Mouse (Mus musculus) myocyte (in vitro differentiated cells): Measurements from ENCODE around the gene Galnt15. TPM values are rescaled to one million over a fixed set of nuclear protein-coding genes. Genes with fewer than 3 reads are reported as not detected.

ENCODE experiments used
- H3K27me3 ChIP-seq: one replicate; pipeline ENCODE4 v1.6.1; 2011; ENCODE audit not compliant: control insufficient read depth, insufficient read depth, insufficient read length
- H3K36me3 ChIP-seq: one replicate; pipeline ENCODE4 v1.6.1; 2011; ENCODE audit not compliant: control insufficient read depth, insufficient read depth
- H3K4me2 ChIP-seq: one replicate; pipeline ENCODE4 v1.6.1; 2011; ENCODE audit warnings: low read depth, control low read depth
- H3K4me3 ChIP-seq: one replicate; pipeline ENCODE4 v1.5.1; 2011; ENCODE audit warnings: mild to moderate bottlenecking, control low read depth, moderate library complexity
- H3K79me2 ChIP-seq: one replicate; pipeline ENCODE4 v1.6.1; 2011; ENCODE audit not compliant: control insufficient read depth, insufficient read depth
- H3ac ChIP-seq: one replicate; pipeline ENCODE4 v1.6.1; 2011; ENCODE audit not compliant: control insufficient read depth, insufficient read length
- CEBPB ChIP-seq: IDR thresholded peaks from 2 replicates; pipeline ENCODE4 v1.6.1; 2011; ENCODE audit warnings: mild to moderate bottlenecking, moderate library complexity; ENCODE audit not compliant: poor library complexity, insufficient read depth, severe bottlenecking
- E2F4 ChIP-seq: IDR thresholded peaks from one replicate; pipeline ENCODE4 v1.6.1; 2011; ENCODE audit warnings: mild to moderate bottlenecking, control low read depth, moderate library complexity; ENCODE audit not compliant: insufficient read depth
- MAX ChIP-seq: IDR thresholded peaks from one replicate; pipeline ENCODE4 v1.6.1; 2011; ENCODE audit warnings: low read depth, mild to moderate bottlenecking, control low read depth
- MYOD1 ChIP-seq, 3 experiments: IDR thresholded peaks; one replicate each; pipeline ENCODE4 v1.6.1; 2011; ENCODE audit warnings: control low read depth in 2 of 3, low read depth in 2 of 3, mild to moderate bottlenecking in 2 of 3, moderate library complexity in 1 of 3; ENCODE audit not compliant: insufficient read length in 2 of 3, control insufficient read depth in 1 of 3
- MYOG ChIP-seq, 3 experiments: IDR thresholded peaks; one replicate each; pipeline ENCODE4 v1.6.1; 2011; ENCODE audit warnings: control low read depth in 2 of 3, low read depth in 2 of 3, mild to moderate bottlenecking in 2 of 3; ENCODE audit not compliant: insufficient read length in 2 of 3, control insufficient read depth in 1 of 3, insufficient read depth in 1 of 3
- POLR2A ChIP-seq: IDR thresholded peaks from one replicate; pipeline ENCODE4 v1.6.1; 2011; ENCODE audit warnings: low read depth, mild to moderate bottlenecking, control low read depth, moderate library complexity; ENCODE audit not compliant: insufficient read length
- POLR2AphosphoS2 ChIP-seq: IDR thresholded peaks from one replicate; pipeline ENCODE4 v1.6.1; 2011; ENCODE audit warnings: low read depth, control low read depth; ENCODE audit not compliant: insufficient read length
- REST ChIP-seq: IDR thresholded peaks from one replicate; pipeline ENCODE4 v1.6.1; 2011; ENCODE audit warnings: mild to moderate bottlenecking, control low read depth, moderate library complexity; ENCODE audit not compliant: insufficient read depth, insufficient read length
- SRF ChIP-seq: IDR thresholded peaks from one replicate; pipeline ENCODE4 v1.6.1; 2011; ENCODE audit warnings: low read depth; ENCODE audit not compliant: control insufficient read depth, insufficient read length
- TCF12 ChIP-seq: IDR thresholded peaks from one replicate; pipeline ENCODE4 v1.6.1; 2011; ENCODE audit warnings: mild to moderate bottlenecking, control low read depth; ENCODE audit not compliant: poor library complexity, insufficient read depth, severe bottlenecking
- TCF3 ChIP-seq: IDR thresholded peaks from one replicate; pipeline ENCODE4 v1.6.1; 2011; ENCODE audit warnings: low read depth, control low read depth; ENCODE audit not compliant: insufficient read length
- USF1 ChIP-seq: IDR thresholded peaks from one replicate; pipeline ENCODE4 v1.6.1; 2011; ENCODE audit warnings: low read depth, mild to moderate bottlenecking, control low read depth, moderate library complexity
- polyA plus RNA-seq: library from polyadenylated mRNA; unstranded; fragments of >200 nt; fragmentation: generic; extraction: Trizol; gene quantifications from one replicate; pipeline ENCODE4 v1.2.1, GENCODE M21; 2012; ENCODE audit warnings: missing spikeins

The Galnt15 gene
- polyA plus RNA-seq, 1 experiment = not detected

DNA sequence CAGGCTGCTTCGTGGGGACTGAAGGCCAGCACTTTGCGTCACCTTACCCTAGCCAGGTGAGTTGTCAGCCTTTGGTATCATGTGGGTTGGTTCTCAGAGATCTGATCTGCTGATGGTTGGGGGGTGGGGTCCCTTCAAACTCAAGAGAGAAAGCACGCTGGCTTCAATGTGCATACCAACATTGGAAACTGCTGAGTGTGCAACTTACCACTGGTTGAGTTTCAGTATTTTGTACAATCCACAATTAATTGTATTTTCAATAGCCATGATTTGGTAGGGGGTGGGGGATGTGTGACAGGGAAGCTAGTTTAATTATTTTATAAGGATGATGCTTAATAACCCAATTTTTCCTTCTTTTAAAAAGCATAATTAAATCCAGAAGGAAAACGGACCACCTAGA lies 62.9 kb downstream of the Galnt15 start:
- no peak overlapping the region for H3K4me3 ChIP-seq
- no peaks in the 10 kb centered on the region for H3K27me3 ChIP-seq
- H3K4me2 ChIP-seq = no peak overlapping the region
- H3ac ChIP-seq = no peak overlapping the region
- peaks cover 28% of the 10 kb centered on the region for H3K36me3 ChIP-seq
- H3K79me2 ChIP-seq = peaks cover 16% of the 10 kb centered on the region
- TF ChIP-seq REST (no peak), POLR2AphosphoS2 (no peak), E2F4 (no peak), CEBPB (no peak), SRF (no peak), TCF12 (no peak), MYOG (IDR thresholded peaks at IDR 0.05; ENCODE audit: control insufficient read depth in 1 of 3, insufficient read depth in 1 of 3, insufficient read length in 2 of 3, low read depth in 2 of 3) (no peak), USF1 (no peak), TCF3 (no peak), MYOD1 (IDR thresholded peaks at IDR 0.05; ENCODE audit: control insufficient read depth in 1 of 3, insufficient read length in 2 of 3, low read depth in 2 of 3) (no peak), MAX (no peak), POLR2A (no peak)

DNA sequence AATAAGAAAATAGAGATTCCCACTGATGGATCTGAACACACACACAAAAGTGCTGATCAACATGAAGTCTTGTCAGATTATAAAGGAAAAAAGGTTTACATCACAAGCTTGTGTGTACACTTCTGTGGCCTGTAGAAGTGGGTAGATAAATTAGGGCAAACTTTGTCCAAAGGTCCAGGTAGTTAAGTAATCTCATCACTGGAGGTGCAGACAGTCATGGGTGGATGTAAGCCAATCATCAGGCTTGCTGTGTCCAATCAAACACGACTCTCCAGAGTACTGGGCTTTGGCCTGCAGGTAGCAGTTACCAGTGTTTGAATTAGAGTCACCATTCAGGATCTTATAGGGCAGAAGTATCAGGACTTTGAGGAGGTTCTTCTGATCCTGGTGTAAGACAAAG lies 64.2 kb downstream of the Galnt15 start:
- Histone ChIP-seq H3ac (no peak overlapping the region), H3K4me2 (no peak overlapping the region), H3K4me3 (no peak overlapping the region), H3K27me3 (no peaks in the 10 kb centered on the region), H3K79me2 (peaks cover 8% of the 10 kb centered on the region), H3K36me3 (peaks cover 39% of the 10 kb centered on the region)
- TF ChIP-seq POLR2AphosphoS2 (no peak), TCF3 (no peak), MYOG (IDR thresholded peaks at IDR 0.05; ENCODE audit: control insufficient read depth in 1 of 3, insufficient read depth in 1 of 3, insufficient read length in 2 of 3, low read depth in 2 of 3) (no peak), MAX (no peak), SRF (no peak), MYOD1 (IDR thresholded peaks at IDR 0.05; ENCODE audit: control insufficient read depth in 1 of 3, insufficient read length in 2 of 3, low read depth in 2 of 3) (no peak)

GRCm38 (mm10) chr14:32093500-32094117 lies 64.8 kb downstream of the Galnt15 start:
- Histone ChIP-seq H3K4me2 (no peak overlapping the region), H3K36me3 (peaks cover 44% of the 10 kb centered on the region)

GRCm38 (mm10) chr14:32095646-32096045 lies 66.9 kb downstream of the Galnt15 start:
- Histone ChIP-seq H3K4me2 (no peak overlapping the region), H3K4me3 (no peak overlapping the region), H3K79me2 (no peaks in the 10 kb centered on the region), H3K36me3 (peaks cover 63% of the 10 kb centered on the region), H3K27me3 (no peaks in the 10 kb centered on the region), H3ac (no peak overlapping the region)
- TF ChIP-seq MYOD1 (IDR thresholded peaks at IDR 0.05; ENCODE audit: control insufficient read depth in 1 of 3, insufficient read length in 2 of 3, low read depth in 2 of 3) = no peak
- TF ChIP-seq REST = no peak
- no peak for TF ChIP-seq CEBPB
- TF ChIP-seq POLR2AphosphoS2 = no peak
- TF ChIP-seq TCF12 = no peak
- no peak for TF ChIP-seq MAX
- no peak for TF ChIP-seq POLR2A
- TF ChIP-seq TCF3 = no peak
- TF ChIP-seq SRF = no peak
- no peak for TF ChIP-seq MYOG (IDR thresholded peaks at IDR 0.05; ENCODE audit: control insufficient read depth in 1 of 3, insufficient read depth in 1 of 3, insufficient read length in 2 of 3, low read depth in 2 of 3)
- no peak for TF ChIP-seq E2F4
- TF ChIP-seq USF1 = no peak

More at GRCm38 (mm10) chr14:32093500-32094117, 64.8 kb downstream of the Galnt15 start:
- Histone ChIP-seq H3K4me3 (no peak overlapping the region), H3ac (no peak overlapping the region), H3K27me3 (no peaks in the 10 kb centered on the region), H3K79me2 (peaks cover 2% of the 10 kb centered on the region)
- TF ChIP-seq MYOD1 (IDR thresholded peaks at IDR 0.05; ENCODE audit: control insufficient read depth in 1 of 3, insufficient read length in 2 of 3, low read depth in 2 of 3) (no peak), SRF (no peak), TCF3 (no peak), POLR2AphosphoS2 (no peak), USF1 (no peak), CEBPB (no peak), TCF12 (no peak), REST (no peak), MYOG (IDR thresholded peaks at IDR 0.05; ENCODE audit: control insufficient read depth in 1 of 3, insufficient read depth in 1 of 3, insufficient read length in 2 of 3, low read depth in 2 of 3) (no peak), E2F4 (no peak), POLR2A (no peak), MAX (no peak)

- no peak overlapping the region for H3K4me3 ChIP-seq
- TF ChIP-seq MAX (no peak), TCF12 (no peak), TCF3 (no peak), USF1 (no peak), CEBPB (no peak), MYOD1 (IDR thresholded peaks at IDR 0.05; ENCODE audit: control insufficient read depth in 1 of 3, insufficient read length in 2 of 3, low read depth in 2 of 3) (no peak), POLR2AphosphoS2 (no peak), REST (no peak), MYOG (IDR thresholded peaks at IDR 0.05; ENCODE audit: control insufficient read depth in 1 of 3, insufficient read depth in 1 of 3, insufficient read length in 2 of 3, low read depth in 2 of 3) (no peak)
- no peak overlapping the region for H3K4me2 ChIP-seq
- H3ac ChIP-seq = no peak overlapping the region
- peaks cover 63% of the 10 kb centered on the region for H3K36me3 ChIP-seq
- H3K27me3 ChIP-seq = no peaks in the 10 kb centered on the region
- H3K79me2 ChIP-seq = no peaks in the 10 kb centered on the region
These were observed 68.0 kb downstream of the Galnt15 start for GRCm38 (mm10) chr14:32096740-32097139.
